Mouse (Mus musculus): Measurements from ENCODE around the gene Mrpl4. TPM values are rescaled to one million over a fixed set of nuclear protein-coding genes. Genes with fewer than 3 reads are reported as not detected.
A peak's percentile ranks its signal among the peaks of the same experiment; 100 is the strongest.

Mrpl4 gene
- polyA plus RNA-seq, 1 experiment: 108 TPM

- no peak overlapping the region for H3K4me3 ChIP-seq (ENCODE audit: insufficient read depth, low read length)
- no peak for TF ChIP-seq POLR2A (IDR thresholded peaks at IDR 0.05; ENCODE audit: extremely low read depth, insufficient read depth, low read length)
- TF ChIP-seq CTCF (IDR thresholded peaks at IDR 0.05; ENCODE audit: extremely low read depth, insufficient read depth, low read length): no peak
- H3K4me1 ChIP-seq (ENCODE audit: control insufficient read depth, insufficient read depth, low read length): peaks cover 1% of the 10 kb centered on the region; the same call in 1 of the 2 replicates
- H3K27ac ChIP-seq (ENCODE audit: insufficient read depth, low read length): no peak overlapping the region
Measured at GRCm38 (mm10) chr9:21027774-21028290, 25.3 kb downstream of the Mrpl4 start.

GRCm38 (mm10) chr9:21028560-21029110, 26.1 kb downstream of the Mrpl4 start:
- no peak overlapping the region for H3K27ac ChIP-seq (ENCODE audit: insufficient read depth, low read length)
- no peak overlapping the region for H3K4me3 ChIP-seq (ENCODE audit: insufficient read depth, low read length)
- TF ChIP-seq POLR2A (IDR thresholded peaks at IDR 0.05; ENCODE audit: extremely low read depth, insufficient read depth, low read length) (no peak), CTCF (IDR thresholded peaks at IDR 0.05; ENCODE audit: extremely low read depth, insufficient read depth, low read length) (no peak)
- peaks cover 1% of the 10 kb centered on the region; the same call in 1 of the 2 replicates for H3K4me1 ChIP-seq (ENCODE audit: control insufficient read depth, insufficient read depth, low read length)

GRCm38 (mm10) chr9:21029291-21030054, 26.9 kb downstream of the Mrpl4 start, which contains the start of gene Icam4:
Icam4 (plus strand) TSS chr9:21029373.
- Histone ChIP-seq H3K4me1 (ENCODE audit: control insufficient read depth, insufficient read depth, low read length) (peaks cover 1% of the 10 kb centered on the region; the same call in 1 of the 2 replicates), H3K27ac (ENCODE audit: insufficient read depth, low read length) (no peak within 1 kb of the TSS), H3K4me3 (ENCODE audit: insufficient read depth, low read length) (no peak within 1 kb of the TSS)
- TF ChIP-seq POLR2A (IDR thresholded peaks at IDR 0.05; ENCODE audit: extremely low read depth, insufficient read depth, low read length) (no peak), CTCF (IDR thresholded peaks at IDR 0.05; ENCODE audit: extremely low read depth, insufficient read depth, low read length) (peak; percentile 60)

- Histone ChIP-seq H3K4me1 (ENCODE audit: control insufficient read depth, insufficient read depth, low read length) (peaks cover 1% of the 10 kb centered on the region; the same call in 1 of the 2 replicates), H3K4me3 (ENCODE audit: insufficient read depth, low read length) (no peak overlapping the region), H3K27ac (ENCODE audit: insufficient read depth, low read length) (no peak overlapping the region)
- TF ChIP-seq POLR2A (IDR thresholded peaks at IDR 0.05; ENCODE audit: extremely low read depth, insufficient read depth, low read length) (no peak), CTCF (IDR thresholded peaks at IDR 0.05; ENCODE audit: extremely low read depth, insufficient read depth, low read length) (no peak)
Measured at GRCm38 (mm10) chr9:21030055-21030600, 27.6 kb downstream of the Mrpl4 start.

- H3K4me1 ChIP-seq (ENCODE audit: control insufficient read depth, insufficient read depth, low read length): peaks cover 1% of the 10 kb centered on the region; the same call in 1 of the 2 replicates
- H3K27ac ChIP-seq (ENCODE audit: insufficient read depth, low read length): no peak overlapping the region
- TF ChIP-seq POLR2A (IDR thresholded peaks at IDR 0.05; ENCODE audit: extremely low read depth, insufficient read depth, low read length): no peak
- TF ChIP-seq CTCF (IDR thresholded peaks at IDR 0.05; ENCODE audit: extremely low read depth, insufficient read depth, low read length): 0 out of 2 replicates have a peak, but pooled peaks have one; percentile 40
- peak overlapping the region; percentile 79 for H3K4me3 ChIP-seq (ENCODE audit: insufficient read depth, low read length)
Measured at GRCm38 (mm10) chr9:21030781-21031250, 28.3 kb downstream of the Mrpl4 start.

- no peak for TF ChIP-seq CTCF (IDR thresholded peaks at IDR 0.05; ENCODE audit: extremely low read depth, insufficient read depth, low read length)
- TF ChIP-seq POLR2A (IDR thresholded peaks at IDR 0.05; ENCODE audit: extremely low read depth, insufficient read depth, low read length): peak; percentile 69; the same call in 1 of the 2 replicates
- Histone ChIP-seq H3K4me1 (ENCODE audit: control insufficient read depth, insufficient read depth, low read length) (peaks cover 1% of the 10 kb centered on the region; the same call in 1 of the 2 replicates), H3K4me3 (ENCODE audit: insufficient read depth, low read length) (peak overlapping the region; percentile 79), H3K27ac (ENCODE audit: insufficient read depth, low read length) (peak overlapping the region; percentile 87)
Measured at GRCm38 (mm10) chr9:21031251-21031895, 28.8 kb downstream of the Mrpl4 start.

GRCm38 (mm10) chr9:21031896-21032351, 29.4 kb downstream of the Mrpl4 start, which contains the start of gene Icam5:
Icam5 (plus strand) TSS chr9:21032073.
- H3K4me1 ChIP-seq (ENCODE audit: control insufficient read depth, insufficient read depth, low read length): peaks cover 1% of the 10 kb centered on the region; the same call in 1 of the 2 replicates
- H3K4me3 ChIP-seq (ENCODE audit: insufficient read depth, low read length): peak within 1 kb of the TSS; percentile 79
- no peak for TF ChIP-seq CTCF (IDR thresholded peaks at IDR 0.05; ENCODE audit: extremely low read depth, insufficient read depth, low read length)
- 0 out of 2 replicates have a peak, but pooled peaks have one; percentile 60 for TF ChIP-seq POLR2A (IDR thresholded peaks at IDR 0.05; ENCODE audit: extremely low read depth, insufficient read depth, low read length)
- peak within 1 kb of the TSS; percentile 87 for H3K27ac ChIP-seq (ENCODE audit: insufficient read depth, low read length)

- peaks cover 1% of the 10 kb centered on the region; the same call in 1 of the 2 replicates for H3K4me1 ChIP-seq (ENCODE audit: control insufficient read depth, insufficient read depth, low read length)
- peak overlapping the region; percentile 87 for H3K27ac ChIP-seq (ENCODE audit: insufficient read depth, low read length)
- no peak for TF ChIP-seq POLR2A (IDR thresholded peaks at IDR 0.05; ENCODE audit: extremely low read depth, insufficient read depth, low read length)
- TF ChIP-seq CTCF (IDR thresholded peaks at IDR 0.05; ENCODE audit: extremely low read depth, insufficient read depth, low read length): no peak
- H3K4me3 ChIP-seq (ENCODE audit: insufficient read depth, low read length): peak overlapping the region; percentile 79
Measured at GRCm38 (mm10) chr9:21032491-21032890, 30.0 kb downstream of the Mrpl4 start.

Data from cortical plate, adult 2 months (tissue).